Mouse (Mus musculus) intestine, embryonic 16.5 days (tissue): Measurements from ENCODE around the gene Hist1h3f. TPM values are rescaled to one million over a fixed set of nuclear protein-coding genes. Genes with fewer than 3 reads are reported as not detected.
A peak's percentile ranks its signal among the peaks of the same experiment; 100 is the strongest.
"Not testable (repeated sequence)": the region's sequence is repeated elsewhere in the genome, so short reads cannot be mapped to it uniquely, and the experiment has no call there.

Source experiments
- ATAC-seq: fragments of 200-750 bp; cut with Nextera tagmentation; 2 replicates; pipeline ENCODE4 v1.8.0; 2017; ENCODE audit warnings: moderate TSS enrichment, moderate library complexity
- H3K27ac ChIP-seq: fragments of 300-500 bp; sonication (generic); 2 replicates; pipeline ENCODE4 v1.5.1; 2014; ENCODE audit warnings: mild to moderate bottlenecking, low read length
- H3K27me3 ChIP-seq: fragments of 300-500 bp; sonication (generic); replicated peaks from 2 replicates; pipeline ENCODE4 v1.6.1; 2014; ENCODE audit warnings: low read length, control low read depth, mixed read lengths; ENCODE audit not compliant: control insufficient read depth, insufficient read depth
- H3K36me3 ChIP-seq: fragments of 300-500 bp; sonication (generic); 2 replicates; pipeline ENCODE4 v1.6.1; 2014; ENCODE audit warnings: low read length, control low read depth; ENCODE audit not compliant: control insufficient read depth, insufficient read depth
- H3K4me1 ChIP-seq: fragments of 300-500 bp; sonication (generic); 2 replicates; pipeline ENCODE4 v1.6.1; 2014; ENCODE audit warnings: low read length, control low read depth, mixed read lengths; ENCODE audit not compliant: control insufficient read depth, insufficient read depth
- H3K4me2 ChIP-seq: fragments of 300-500 bp; sonication (generic); 2 replicates; pipeline ENCODE4 v1.6.1; 2014; ENCODE audit warnings: low read depth, low read length, control low read depth
- H3K4me3 ChIP-seq: fragments of 300-500 bp; sonication (generic); 2 replicates; pipeline ENCODE4 v1.5.1; 2014; ENCODE audit warnings: mild to moderate bottlenecking, low read length
- H3K9ac ChIP-seq: fragments of 300-500 bp; sonication (generic); 2 replicates; pipeline ENCODE4 v1.6.1; 2014; ENCODE audit warnings: low read depth, low read length
- H3K9me3 ChIP-seq: fragments of 300-500 bp; sonication (generic); 2 replicates; pipeline ENCODE4 v1.6.1; 2016; ENCODE audit warnings: low read length, control low read depth; ENCODE audit not compliant: control insufficient read depth
- WGBS: fragments of 180-500 bp; shearing (Covaris S2); extraction: QIAGEN DNeasy Blood & Tissue Kit; methylation state at CpG from one replicate; pipeline ENCODE4 v1.1.7; 2014; 5-methylcytosine and 5-hydroxymethylcytosine counted together
- polyA plus RNA-seq: library from polyadenylated mRNA; unstranded; fragments of >200 nt; fragmentation: Nextera tagmentation; extraction: Ambion mirVana; gene quantifications from 2 replicates; pipeline ENCODE4 v1.2.1, GENCODE M21; 2015

Hist1h3f gene
- polyA plus RNA-seq, 1 experiment from 2014 or later: 0.60 TPM

- H3K9ac ChIP-seq: peak overlapping the region; percentile 78
- H3K27ac ChIP-seq: peak overlapping the region; percentile 97
- H3K27me3 ChIP-seq: no peaks in the 10 kb centered on the region
- no peaks in the 10 kb centered on the region for H3K36me3 ChIP-seq
- no peaks in the 10 kb centered on the region for H3K9me3 ChIP-seq
- peak; percentile 84 for ATAC-seq
- H3K4me2 ChIP-seq: peak overlapping the region; percentile 83
- H3K4me3 ChIP-seq: peak overlapping the region; percentile 51
- under 1% methylated on average over 52 of the region's 54 CpGs for WGBS
- H3K4me1 ChIP-seq: peaks cover 12% of the 10 kb centered on the region
Observed at GRCm38 (mm10) chr13:23554925-23555838, 11.3 kb downstream of the Hist1h3f start.

GRCm38 (mm10) chr13:23555839-23556416 lies 12.1 kb downstream of the Hist1h3f start:
- H3K9ac ChIP-seq: peak overlapping the region; percentile 78
- WGBS: under 1% methylated on average over 18 of the region's 18 CpGs
- peak overlapping the region; percentile 97 for H3K27ac ChIP-seq
- ATAC-seq: peak; percentile 80
- H3K36me3 ChIP-seq: no peaks in the 10 kb centered on the region
- H3K4me2 ChIP-seq: peak overlapping the region; percentile 83
- H3K9me3 ChIP-seq: no peaks in the 10 kb centered on the region
- peaks cover 7% of the 10 kb centered on the region for H3K4me1 ChIP-seq
- H3K4me3 ChIP-seq: peak overlapping the region; percentile 51
- no peaks in the 10 kb centered on the region for H3K27me3 ChIP-seq

DNA sequence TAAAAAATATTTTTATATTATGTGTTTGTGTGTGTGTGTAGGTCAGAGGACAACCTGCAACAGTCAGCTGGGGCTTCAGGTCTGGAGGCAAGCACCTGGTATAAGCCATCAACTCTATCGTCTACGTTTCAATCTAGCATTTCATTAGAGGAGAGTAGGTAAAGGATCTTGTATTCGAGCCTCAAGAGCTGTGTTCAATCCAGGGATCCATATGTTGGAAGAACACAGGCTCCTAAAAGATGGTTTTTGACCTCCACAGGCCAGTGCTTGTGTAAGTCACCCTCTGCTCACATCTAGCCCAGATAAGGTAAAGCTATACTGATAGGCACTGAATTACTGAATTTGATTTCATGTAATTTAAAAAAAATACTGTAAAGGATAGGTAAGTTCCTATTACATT lies 13.1 kb downstream of the Hist1h3f start:
- ATAC-seq: no peak
- H3K4me1 ChIP-seq: peaks cover 7% of the 10 kb centered on the region
- no peaks in the 10 kb centered on the region for H3K36me3 ChIP-seq
- no peaks in the 10 kb centered on the region for H3K9me3 ChIP-seq
- peak overlapping the region; percentile 65 for H3K27ac ChIP-seq
- H3K9ac ChIP-seq: peak overlapping the region; percentile 4; the same call in 1 of the 2 replicates
- 66% methylated on average over 3 of the region's 3 CpGs for WGBS
- no peak overlapping the region for H3K4me3 ChIP-seq
- H3K27me3 ChIP-seq: no peaks in the 10 kb centered on the region
- H3K4me2 ChIP-seq: peak overlapping the region; percentile 5; the same call in 1 of the 2 replicates

- not testable (repeated sequence) for ATAC-seq, H3K9ac ChIP-seq, H3K4me1 ChIP-seq, H3K36me3 ChIP-seq, H3K4me3 ChIP-seq, H3K9me3 ChIP-seq, H3K27me3 ChIP-seq
- 0 out of 2 replicates have a peak overlapping the region, but pooled peaks have one; percentile 23 for H3K27ac ChIP-seq
- 0 out of 2 replicates have a peak overlapping the region, but pooled peaks have one; percentile 16 for H3K4me2 ChIP-seq
- WGBS: 20% methylated on average over 2 of the region's 2 CpGs
Observed at GRCm38 (mm10) chr13:23560699-23561098, 16.8 kb downstream of the Hist1h3f start.

GRCm38 (mm10) chr13:23561531-23561882 lies 17.7 kb downstream of the Hist1h3f start:
- peak overlapping the region; percentile 96 for H3K27ac ChIP-seq

GRCm38 (mm10) chr13:23561883-23562659 lies 18.2 kb downstream of the Hist1h3f start, which contains the start of gene Hist1h3e:
Gene Hist1h3e (minus strand): TSS chr13:23562369.
- peak; percentile 95 for ATAC-seq
- H3K9me3 ChIP-seq, H3K4me1 ChIP-seq, H3K36me3 ChIP-seq, H3K27me3 ChIP-seq: not testable (repeated sequence)
- peak within 1 kb of the TSS; percentile 62 for H3K4me2 ChIP-seq
- H3K27ac ChIP-seq: peak within 1 kb of the TSS; percentile 96
- peak within 1 kb of the TSS; percentile 45 for H3K4me3 ChIP-seq
- peak within 1 kb of the TSS; percentile 60 for H3K9ac ChIP-seq
- under 1% methylated on average over 52 of the region's 67 CpGs for WGBS

More at GRCm38 (mm10) chr13:23561531-23561882, 17.7 kb downstream of the Hist1h3f start:
- H3K27me3 ChIP-seq, H3K4me1 ChIP-seq, ATAC-seq, H3K36me3 ChIP-seq, H3K9me3 ChIP-seq: not testable (repeated sequence)
- H3K4me2 ChIP-seq: peak overlapping the region; percentile 62
- H3K4me3 ChIP-seq: peak overlapping the region; percentile 45
- H3K9ac ChIP-seq: 0 out of 2 replicates have a peak overlapping the region, but pooled peaks have one; percentile 60
- 2% methylated on average over 2 of the region's 5 CpGs for WGBS

DNA sequence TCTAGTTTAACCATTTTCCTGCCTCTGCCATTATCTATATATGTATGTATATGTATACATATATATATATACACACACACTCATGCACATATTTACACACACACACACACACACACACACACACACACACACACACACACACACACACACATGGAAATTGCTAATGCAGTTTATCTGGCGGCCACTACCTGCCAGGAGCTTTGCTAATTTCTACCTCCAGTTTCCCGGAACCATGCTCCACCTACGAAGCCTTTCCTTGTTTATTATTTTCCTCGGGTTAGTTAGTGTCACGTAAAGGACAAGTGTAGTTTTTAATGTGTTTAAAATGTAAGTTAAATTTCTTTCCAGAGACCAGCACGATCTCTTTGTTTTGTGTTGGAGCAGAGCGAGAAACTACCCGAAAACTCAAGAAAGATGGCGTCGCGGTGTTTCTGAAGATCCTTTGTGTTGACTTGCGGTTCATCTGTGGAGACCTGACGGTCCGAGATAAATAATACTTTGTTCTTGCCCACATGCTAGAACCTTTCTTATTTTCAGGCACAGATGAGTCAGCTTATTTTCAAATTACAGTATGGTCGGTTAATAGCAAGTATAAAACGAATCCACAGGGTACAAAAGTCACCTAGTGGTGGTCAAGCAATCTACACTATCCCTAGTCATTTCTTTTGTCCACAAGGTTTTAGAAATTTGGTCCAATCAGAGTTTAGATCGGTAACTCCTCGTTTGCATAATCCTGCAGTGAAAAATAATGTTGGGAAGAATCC lies 19.0 kb downstream of the Hist1h3f start:
- H3K9me3 ChIP-seq: no peaks in the 10 kb centered on the region
- ATAC-seq: peak; percentile 45
- no peaks in the 10 kb centered on the region for H3K27me3 ChIP-seq
- peak overlapping the region; percentile 45 for H3K4me3 ChIP-seq
- H3K4me2 ChIP-seq: peak overlapping the region; percentile 62
- peak overlapping the region; percentile 60; the same call in 1 of the 2 replicates for H3K9ac ChIP-seq
- no peaks in the 10 kb centered on the region for H3K36me3 ChIP-seq
- peak overlapping the region; percentile 96 for H3K27ac ChIP-seq
- WGBS: 2% methylated on average over 18 of the region's 18 CpGs
- H3K4me1 ChIP-seq: no peaks in the 10 kb centered on the region; the same call in 1 of the 2 replicates

- no peak overlapping the region for H3K27ac ChIP-seq
- ATAC-seq: no peak
- no peaks in the 10 kb centered on the region for H3K9me3 ChIP-seq
- 85% methylated on average over 2 of the region's 2 CpGs for WGBS
- H3K4me3 ChIP-seq: no peak overlapping the region
- no peak overlapping the region for H3K4me2 ChIP-seq
- H3K4me1 ChIP-seq: no peaks in the 10 kb centered on the region; the same call in 1 of the 2 replicates
- H3K27me3 ChIP-seq: no peaks in the 10 kb centered on the region
- H3K9ac ChIP-seq: no peak overlapping the region
- no peaks in the 10 kb centered on the region for H3K36me3 ChIP-seq
Observed at GRCm38 (mm10) chr13:23564482-23564881, 20.6 kb downstream of the Hist1h3f start.
